Mouse (Mus musculus) megakaryocyte, embryonic 14.5 days (primary cell): ENCODE measurements around the gene Dhrs9. TPM values are rescaled to one million over a fixed set of nuclear protein-coding genes. Genes with fewer than 3 reads are reported as not detected.

Experiments
- H3K27me3 ChIP-seq: replicated peaks from 2 replicates; pipeline ENCODE3; 2012; ENCODE audit warnings: inconsistent platforms
- H3K36me3 ChIP-seq: replicated peaks from 2 replicates; pipeline ENCODE3; 2012; ENCODE audit warnings: low read length, inconsistent platforms, mixed read lengths
- H3K4me1 ChIP-seq: 2 replicates; pipeline ENCODE4 v1.6.1; 2012; ENCODE audit warnings: inconsistent platforms
- H3K4me3 ChIP-seq: replicated peaks from 2 replicates; pipeline ENCODE3; 2012; ENCODE audit warnings: moderate library complexity, mild to moderate bottlenecking, inconsistent platforms
- H3K9me3 ChIP-seq: 2 replicates; pipeline ENCODE4 v1.6.1; 2012; ENCODE audit warnings: inconsistent platforms
- FLI1 ChIP-seq: IDR thresholded peaks from 2 replicates; pipeline ENCODE4 v1.6.1; 2012; ENCODE audit warnings: low read length, inconsistent platforms, mixed read lengths
- GATA1 ChIP-seq: IDR thresholded peaks from 3 replicates; pipeline ENCODE4 v1.6.1; 2012; ENCODE audit warnings: mixed read lengths, low read length, inconsistent platforms, borderline replicate concordance
- polyA plus RNA-seq: library from polyadenylated mRNA; stranded (reverse); fragments of >175 nt; gene quantifications from 2 replicates; pipeline ENCODE4 v1.2.3, GENCODE M21; 2012; ENCODE audit warnings: low replicate concordance; ENCODE audit not compliant: insufficient read depth

The Dhrs9 gene
- polyA plus RNA-seq, 1 experiment = not detected

DNA sequence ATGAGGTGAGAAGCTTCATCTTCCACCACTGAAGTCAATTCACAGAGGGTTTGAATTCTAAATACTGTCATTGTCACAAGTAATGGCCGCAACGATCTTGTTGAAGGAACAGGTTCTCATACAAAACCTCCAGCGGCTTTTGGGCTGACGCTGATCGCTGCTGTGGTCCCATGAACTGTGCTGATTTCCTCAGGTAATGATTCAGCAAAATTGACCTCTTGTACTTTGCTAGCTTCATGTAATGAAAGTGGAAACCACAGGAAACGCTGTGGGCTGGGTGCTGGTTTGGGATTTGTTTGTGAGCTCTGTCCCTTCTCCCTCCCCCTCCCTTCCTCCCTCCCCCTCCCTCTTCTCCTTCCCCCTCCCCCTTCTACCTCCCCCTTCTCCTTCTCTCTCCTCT, 34.8 kb downstream of the Dhrs9 start:
- H3K9me3 ChIP-seq = peaks cover 6% of the 10 kb centered on the region; the same call in 1 of the 2 replicates
- H3K4me3 ChIP-seq = no peak overlapping the region
- H3K4me1 ChIP-seq = no peaks in the 10 kb centered on the region
- peaks cover 65% of the 10 kb centered on the region for H3K27me3 ChIP-seq
- TF ChIP-seq GATA1 (no peak), FLI1 (no peak)
- H3K36me3 ChIP-seq = no peaks in the 10 kb centered on the region

DNA sequence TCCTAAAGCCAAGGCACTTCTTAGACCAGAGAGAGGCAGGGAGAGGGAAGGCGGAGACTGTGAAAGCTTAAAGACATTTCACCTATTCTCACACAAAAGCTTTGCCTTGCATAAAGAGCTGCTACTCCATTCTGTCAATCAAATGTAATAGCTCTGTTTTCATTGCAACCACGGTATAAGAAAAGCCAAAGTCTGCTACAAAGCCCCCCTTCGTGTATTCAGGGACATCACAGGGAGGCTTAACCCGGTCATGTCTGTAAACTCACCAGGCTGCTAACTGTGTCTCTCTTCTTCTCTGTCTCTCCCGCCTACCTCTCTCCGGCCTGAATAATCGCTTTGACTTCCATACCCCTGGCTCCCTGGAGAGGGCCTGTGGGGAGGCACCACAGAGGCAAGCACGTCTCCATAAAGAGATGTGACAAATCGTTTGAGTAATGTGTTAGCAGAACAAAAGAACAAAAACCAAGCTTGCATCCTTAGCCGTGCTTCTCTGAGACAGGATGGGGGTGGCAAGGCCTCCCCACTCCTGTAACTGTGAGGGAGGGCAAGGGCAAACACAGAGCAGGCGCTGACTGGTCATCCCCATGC, 38.1 kb downstream of the Dhrs9 start:
- Histone ChIP-seq H3K27me3 (peaks cover 78% of the 10 kb centered on the region), H3K36me3 (no peaks in the 10 kb centered on the region), H3K4me1 (no peaks in the 10 kb centered on the region), H3K4me3 (no peak overlapping the region), H3K9me3 (peaks cover 12% of the 10 kb centered on the region)
- TF ChIP-seq GATA1 (no peak), FLI1 (no peak)

DNA sequence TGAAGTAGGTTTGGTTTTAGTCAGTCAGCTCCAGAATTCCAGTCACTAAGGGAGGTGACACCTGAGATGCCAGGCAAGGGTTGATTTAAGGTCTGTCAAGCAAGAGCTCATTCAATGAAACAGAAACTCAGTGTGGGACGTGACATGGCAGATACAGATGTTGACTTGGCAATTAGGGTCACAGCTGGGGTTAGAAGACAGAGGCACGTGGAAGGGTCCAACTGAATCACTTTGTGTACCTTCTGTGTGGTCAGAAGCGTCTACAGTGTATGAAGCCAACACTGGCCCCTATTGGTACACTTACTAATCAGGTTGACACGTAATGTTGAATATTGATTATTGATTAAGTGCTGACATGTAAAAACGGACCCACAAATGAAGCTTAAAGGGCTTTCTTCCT, 44.6 kb downstream of the Dhrs9 start:
- no peak overlapping the region for H3K4me3 ChIP-seq
- H3K9me3 ChIP-seq = peaks cover 6% of the 10 kb centered on the region
- peaks cover 37% of the 10 kb centered on the region for H3K27me3 ChIP-seq
- TF ChIP-seq GATA1 (no peak), FLI1 (no peak)
- no peaks in the 10 kb centered on the region for H3K36me3 ChIP-seq
- H3K4me1 ChIP-seq = no peaks in the 10 kb centered on the region

DNA sequence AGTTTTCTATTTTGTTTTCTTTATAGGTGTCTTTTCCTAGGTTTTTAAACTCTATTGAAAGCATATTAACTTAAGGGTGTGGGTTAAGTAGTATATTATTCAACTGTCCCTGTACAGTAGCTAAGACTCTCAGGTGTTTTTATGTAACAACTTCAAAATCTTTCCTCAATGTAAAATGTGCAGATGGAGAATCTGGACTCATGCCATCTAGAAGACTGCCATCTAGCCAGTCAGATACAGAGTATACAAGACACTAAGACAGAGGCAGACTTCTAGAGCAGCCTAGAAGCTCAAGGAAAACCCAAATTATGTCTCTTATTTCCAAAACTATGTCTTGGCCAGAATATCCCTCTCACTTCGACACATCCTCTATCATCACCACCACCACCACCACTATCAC, 45.8 kb downstream of the Dhrs9 start:
- Histone ChIP-seq H3K27me3 (peaks cover 30% of the 10 kb centered on the region), H3K36me3 (no peaks in the 10 kb centered on the region), H3K4me3 (no peak overlapping the region), H3K4me1 (no peaks in the 10 kb centered on the region), H3K9me3 (no peaks in the 10 kb centered on the region)
- TF ChIP-seq GATA1 (no peak), FLI1 (no peak)

DNA sequence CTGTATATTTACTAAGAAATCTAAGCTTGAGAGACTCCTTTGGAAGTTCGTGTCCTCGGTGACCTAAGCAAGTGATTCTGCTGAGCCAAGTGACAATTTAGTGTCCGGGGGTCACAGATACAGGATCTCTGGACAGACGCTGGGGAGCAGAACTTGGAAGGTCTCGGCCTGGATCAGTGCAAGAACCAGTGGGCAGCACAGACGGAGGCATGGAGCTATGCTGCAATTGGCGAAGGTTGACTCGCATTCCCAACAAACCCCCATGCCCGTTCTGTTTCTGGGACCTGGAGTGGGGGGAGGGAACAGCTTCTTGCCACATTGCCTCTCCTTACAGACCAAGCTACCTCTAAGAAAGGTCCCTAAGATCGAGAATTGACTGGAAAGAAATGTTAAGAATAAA, 46.9 kb downstream of the Dhrs9 start:
- TF ChIP-seq GATA1 = no peak
- TF ChIP-seq FLI1 = no peak
- Histone ChIP-seq H3K4me3 (no peak overlapping the region), H3K36me3 (no peaks in the 10 kb centered on the region), H3K4me1 (no peaks in the 10 kb centered on the region), H3K9me3 (no peaks in the 10 kb centered on the region), H3K27me3 (peaks cover 26% of the 10 kb centered on the region)

DNA sequence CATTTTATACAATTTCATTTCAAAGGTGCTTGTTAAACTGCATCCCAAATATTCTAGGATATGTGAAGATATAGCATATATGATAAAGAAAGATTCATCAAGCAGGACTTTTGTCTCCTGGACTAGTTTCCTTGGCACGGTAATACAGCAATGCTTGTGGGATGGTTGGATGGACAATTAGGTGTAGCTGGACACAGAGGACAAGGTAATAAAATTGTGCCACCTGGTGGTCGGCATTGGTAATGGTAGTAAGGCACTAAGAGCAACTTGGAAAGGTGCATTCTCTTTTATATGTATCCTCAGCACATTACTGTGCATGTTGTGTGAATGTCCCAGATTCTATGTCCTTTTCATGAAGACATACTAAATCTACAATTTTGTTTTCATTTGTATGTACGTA, 47.9 kb downstream of the Dhrs9 start:
- Histone ChIP-seq H3K36me3 (no peaks in the 10 kb centered on the region), H3K4me1 (no peaks in the 10 kb centered on the region), H3K9me3 (no peaks in the 10 kb centered on the region), H3K4me3 (no peak overlapping the region), H3K27me3 (peaks cover 25% of the 10 kb centered on the region)
- no peak for TF ChIP-seq FLI1
- TF ChIP-seq GATA1 = no peak

DNA sequence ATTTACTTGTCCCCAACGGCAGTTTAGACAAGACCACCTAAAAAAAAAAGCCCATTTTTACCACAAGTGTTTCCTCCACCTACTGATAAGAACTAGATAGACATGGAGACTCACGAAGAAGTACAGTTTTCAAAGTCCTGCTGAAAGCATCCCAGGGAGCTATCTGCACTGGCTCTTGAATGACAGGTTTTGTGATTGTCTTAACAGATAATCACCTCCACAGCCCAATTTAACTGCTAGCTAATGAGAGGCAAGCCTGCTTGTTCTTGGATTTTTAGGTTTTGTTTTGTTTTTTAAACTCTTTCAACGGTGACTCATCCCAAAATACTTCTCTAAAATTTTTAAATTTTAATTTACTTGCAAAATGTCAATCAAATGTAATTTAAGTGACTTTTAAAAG, 61.4 kb downstream of the Dhrs9 start:
- H3K27me3 ChIP-seq = no peaks in the 10 kb centered on the region
- H3K4me1 ChIP-seq = no peaks in the 10 kb centered on the region
- no peaks in the 10 kb centered on the region for H3K36me3 ChIP-seq
- H3K4me3 ChIP-seq = no peak overlapping the region
- no peaks in the 10 kb centered on the region for H3K9me3 ChIP-seq
- no peak for TF ChIP-seq FLI1
- TF ChIP-seq GATA1 = no peak

DNA sequence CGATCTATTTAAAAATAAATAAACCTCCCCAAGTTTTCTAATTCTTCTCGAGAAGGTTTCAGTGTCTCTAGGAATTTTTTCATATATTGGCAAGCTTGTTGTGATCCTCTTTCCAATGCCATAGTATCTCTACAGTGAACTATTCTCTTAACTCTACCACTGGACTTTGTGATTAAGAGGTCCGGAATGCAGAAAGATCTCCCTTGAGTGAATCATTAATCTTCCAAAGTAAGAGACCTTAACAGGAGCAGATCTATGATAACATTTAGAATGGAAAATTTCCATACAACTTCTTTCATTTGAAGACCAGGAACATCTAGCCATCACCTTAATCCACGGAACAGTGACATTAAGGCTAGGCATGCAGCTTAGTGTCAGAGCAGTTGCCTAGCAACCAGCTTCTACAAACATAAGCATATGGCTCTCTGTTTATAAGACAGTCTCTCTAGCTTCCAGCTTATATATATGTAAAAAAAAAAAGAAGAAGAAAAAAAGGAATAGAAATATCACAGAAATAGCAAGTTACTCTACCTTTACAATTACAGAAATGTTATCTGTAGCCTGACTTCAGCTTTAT, 65.7 kb downstream of the Dhrs9 start:
- no peak overlapping the region for H3K4me3 ChIP-seq
- no peaks in the 10 kb centered on the region for H3K36me3 ChIP-seq
- no peaks in the 10 kb centered on the region for H3K9me3 ChIP-seq
- no peaks in the 10 kb centered on the region for H3K27me3 ChIP-seq
- no peaks in the 10 kb centered on the region for H3K4me1 ChIP-seq
- no peak for TF ChIP-seq GATA1
- TF ChIP-seq FLI1 = no peak

DNA sequence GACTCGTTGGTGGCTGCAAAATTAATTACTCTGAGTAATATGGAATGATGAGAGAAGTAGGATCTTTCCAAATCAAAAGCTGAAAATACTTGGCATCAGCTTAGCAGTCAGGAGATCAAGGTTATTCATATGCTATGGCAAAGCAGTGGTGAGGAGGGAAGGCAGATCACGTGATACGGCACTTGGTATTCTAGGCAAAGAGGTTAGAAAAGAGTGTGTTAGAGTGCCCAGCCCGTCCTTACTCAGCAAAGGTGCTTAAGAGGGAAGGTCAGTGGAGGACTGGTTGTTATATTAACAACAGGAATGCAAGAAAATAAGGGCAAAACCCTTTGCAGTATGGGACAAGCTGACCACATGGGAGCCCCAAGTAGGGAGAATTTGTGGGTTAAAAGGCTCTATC, 68.3 kb downstream of the Dhrs9 start:
- Histone ChIP-seq H3K27me3 (no peaks in the 10 kb centered on the region), H3K4me3 (no peak overlapping the region), H3K36me3 (no peaks in the 10 kb centered on the region), H3K4me1 (no peaks in the 10 kb centered on the region), H3K9me3 (no peaks in the 10 kb centered on the region)
- TF ChIP-seq FLI1 = no peak
- TF ChIP-seq GATA1 = no peak

DNA sequence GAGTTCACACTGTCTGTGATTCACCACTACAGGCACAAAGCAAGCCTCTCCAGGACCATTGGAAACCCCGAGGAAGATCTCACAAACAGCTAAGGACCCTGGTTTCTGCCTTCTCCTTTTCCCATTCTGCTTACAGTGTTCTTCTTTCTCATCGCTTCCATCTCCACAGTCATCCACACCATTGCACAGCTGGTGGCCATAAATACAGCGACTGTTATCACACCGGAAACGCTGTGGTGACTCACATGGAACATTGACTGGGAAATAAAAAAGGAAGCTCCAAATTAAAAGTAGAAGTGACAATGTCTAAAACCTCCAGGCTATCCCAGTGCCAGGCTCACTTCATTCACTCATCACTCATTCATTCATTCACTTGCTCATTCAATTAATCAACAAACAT, 70.9 kb downstream of the Dhrs9 start:
- H3K27me3 ChIP-seq = no peaks in the 10 kb centered on the region
- no peak overlapping the region for H3K4me3 ChIP-seq
- no peak for TF ChIP-seq FLI1
- no peak for TF ChIP-seq GATA1
- H3K9me3 ChIP-seq = no peaks in the 10 kb centered on the region
- no peaks in the 10 kb centered on the region for H3K36me3 ChIP-seq
- H3K4me1 ChIP-seq = no peaks in the 10 kb centered on the region

Other genes starting within 250 kb of the Dhrs9 start
- gene Nostrin, start 244.6 kb upstream of the Dhrs9 start, polyA plus RNA-seq = not detected in 2 replicates
- 1.6 and 7.5 TPM in 2 replicates for gene Spc25, start 174.3 kb upstream of the Dhrs9 start, polyA plus RNA-seq
- not detected in 2 replicates for gene G6pc2, start 169.4 kb upstream of the Dhrs9 start, polyA plus RNA-seq
- gene Abcb11, start 37.8 kb upstream of the Dhrs9 start, polyA plus RNA-seq = 0.03 TPM in 1 of 2 replicates, not detected in the other
- not detected in 2 replicates for gene Lrp2, start 205.6 kb downstream of the Dhrs9 start, polyA plus RNA-seq